Mouse (Mus musculus): ENCODE results near the gene Top3a.

- TF ChIP-seq CTCF (IDR thresholded peaks at IDR 0.05; ENCODE audit: low read depth, low read length) (no peak), POLR2A (IDR thresholded peaks at IDR 0.05; ENCODE audit: extremely low read depth, insufficient read depth, low read length) (no peak)
Observed at GRCm38 (mm10) chr11:60719263-60719662, 57.9 kb downstream of the Top3a start.
